Mouse (Mus musculus): ENCODE measurements around the gene Gripap1.
"Not testable (repeated sequence)": the region's sequence is repeated elsewhere in the genome, so short reads cannot be mapped to it uniquely, and the experiment has no call there.

Gene Gripap1

GRCm38 (mm10) chrX:7789542-7790136 is at the start of gene Gripap1:
TSS of gene Gripap1 (plus strand) at chrX:7789765.
- peak; percentile 54 to 73 for DNase-seq (ENCODE audit: low spot score in 2 of 2)

GRCm38 (mm10) chrX:7740082-7740819 is 49.3 kb upstream of the Gripap1 start:
- no peak for DNase-seq (ENCODE audit: low spot score in 2 of 2)

GRCm38 (mm10) chrX:7741103-7741502 is 48.5 kb upstream of the Gripap1 start:
- no peak for DNase-seq (ENCODE audit: low spot score in 2 of 2)

- no peak for DNase-seq (ENCODE audit: low spot score in 2 of 2)
Observed at GRCm38 (mm10) chrX:7743470-7743869, 46.1 kb upstream of the Gripap1 start.

- no peak for DNase-seq (ENCODE audit: low spot score in 2 of 2)
Observed at GRCm38 (mm10) chrX:7744940-7745339, 44.6 kb upstream of the Gripap1 start.

- no peak for DNase-seq (ENCODE audit: low spot score in 2 of 2)
Observed at GRCm38 (mm10) chrX:7745429-7745828, 44.1 kb upstream of the Gripap1 start.

- peak in 1 of 2 experiments; percentile 53 for DNase-seq (ENCODE audit: low spot score in 2 of 2)
Observed at GRCm38 (mm10) chrX:7750432-7751116, 39.0 kb upstream of the Gripap1 start, which contains the start of gene Ccdc120. TSS of gene Ccdc120 (minus strand) at chrX:7750905.

- not testable (repeated sequence) for DNase-seq (ENCODE audit: low spot score in 2 of 2)
Observed at GRCm38 (mm10) chrX:7753627-7754026, 35.9 kb upstream of the Gripap1 start.

GRCm38 (mm10) chrX:7762137-7762920 is 27.2 kb upstream of the Gripap1 start, which contains the start of gene Tfe3:
TSS of gene Tfe3 (plus strand) at chrX:7762560.
- peak; percentile 87 to 89 for DNase-seq (ENCODE audit: low spot score in 2 of 2)

- no peak for DNase-seq (ENCODE audit: low spot score in 2 of 2)
Observed at GRCm38 (mm10) chrX:7762921-7763197, 26.7 kb upstream of the Gripap1 start.

GRCm38 (mm10) chrX:7763631-7764393 is 25.8 kb upstream of the Gripap1 start:
- peak in 1 of 2 experiments; percentile 29 for DNase-seq (ENCODE audit: low spot score in 2 of 2)

- DNase-seq (ENCODE audit: low spot score in 2 of 2): no peak
Observed at GRCm38 (mm10) chrX:7764657-7765280, 24.8 kb upstream of the Gripap1 start.

GRCm38 (mm10) chrX:7765281-7765670 is 24.3 kb upstream of the Gripap1 start:
- DNase-seq (ENCODE audit: low spot score in 2 of 2): no peak

- DNase-seq (ENCODE audit: low spot score in 2 of 2): peak; percentile 54 to 61
Observed at GRCm38 (mm10) chrX:7765764-7766163, 23.8 kb upstream of the Gripap1 start.

- no peak for DNase-seq (ENCODE audit: low spot score in 2 of 2)
Observed at GRCm38 (mm10) chrX:7769302-7770017, 20.1 kb upstream of the Gripap1 start.

- no peak for DNase-seq (ENCODE audit: low spot score in 2 of 2)
Observed at GRCm38 (mm10) chrX:7772766-7773165, 16.8 kb upstream of the Gripap1 start.

- no peak for DNase-seq (ENCODE audit: low spot score in 2 of 2)
Observed at GRCm38 (mm10) chrX:7775501-7776205, 13.9 kb upstream of the Gripap1 start.

- no peak for DNase-seq (ENCODE audit: low spot score in 2 of 2)
Observed at GRCm38 (mm10) chrX:7776329-7777082, 13.1 kb upstream of the Gripap1 start.

All from urinary bladder, postnatal 4 days (tissue).